Mouse (Mus musculus): ENCODE results near the gene Prr5l.

Gene Prr5l

DNA sequence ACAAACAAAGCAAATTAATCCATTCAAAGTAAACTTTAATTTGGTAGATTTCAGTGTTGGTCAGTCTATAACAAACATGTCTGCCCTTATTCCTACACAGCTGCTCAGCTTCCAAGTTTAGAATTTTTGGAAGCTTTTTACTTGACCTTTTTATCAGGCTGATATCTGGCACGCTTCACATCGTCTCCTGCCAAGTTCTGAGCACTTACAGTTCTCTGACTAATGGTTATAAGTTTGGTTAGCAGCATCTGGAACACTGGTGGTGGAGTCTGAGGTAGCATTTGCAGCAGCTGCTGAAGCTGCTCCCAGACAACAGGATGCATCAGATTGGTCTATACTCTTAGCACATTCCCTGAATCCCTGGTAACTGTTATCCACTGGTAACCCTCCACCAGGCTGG is 1.5 kb upstream of the Prr5l start:
- in situ Hi-C loops (cut with MboI, MseI): no loop called here

GRCm38 (mm10) chr2:101881471-101882162 is 1.2 kb downstream of the Prr5l start:
- in situ Hi-C loops (cut with MboI, MseI): no loop called here

GRCm38 (mm10) chr2:101871179-101871578 is 11.6 kb downstream of the Prr5l start:
- in situ Hi-C loops (cut with MboI, MseI): loop anchor here (5.0 to 10.0 kb wide), 2 partner anchors 154 to 166 kb away; no protein-coding TSS in a partner anchor

DNA sequence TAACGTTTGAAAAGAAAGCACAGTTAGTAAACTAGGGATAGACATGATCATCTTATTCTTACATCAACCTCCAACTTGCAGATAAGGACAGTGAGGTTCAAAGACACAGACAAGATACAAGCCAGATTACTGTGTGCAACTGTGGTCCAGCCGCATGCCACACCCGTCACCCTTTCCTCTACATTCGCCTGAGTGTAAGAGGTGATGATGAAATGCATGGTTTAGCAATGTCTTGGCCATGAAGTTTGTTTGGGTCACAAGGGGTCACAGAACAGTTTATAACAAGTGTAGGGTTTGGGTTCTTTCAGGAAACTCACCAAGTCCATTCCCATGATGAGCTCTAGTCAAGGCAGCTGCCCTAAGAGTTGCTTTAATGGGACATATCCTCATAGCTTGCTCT is 14.1 kb downstream of the Prr5l start:
- in situ Hi-C loops (cut with MboI, MseI): no loop called here

- in situ Hi-C loops (cut with MboI, MseI): no loop called here
Measured at GRCm38 (mm10) chr2:101862219-101863123, 20.4 kb downstream of the Prr5l start.

DNA sequence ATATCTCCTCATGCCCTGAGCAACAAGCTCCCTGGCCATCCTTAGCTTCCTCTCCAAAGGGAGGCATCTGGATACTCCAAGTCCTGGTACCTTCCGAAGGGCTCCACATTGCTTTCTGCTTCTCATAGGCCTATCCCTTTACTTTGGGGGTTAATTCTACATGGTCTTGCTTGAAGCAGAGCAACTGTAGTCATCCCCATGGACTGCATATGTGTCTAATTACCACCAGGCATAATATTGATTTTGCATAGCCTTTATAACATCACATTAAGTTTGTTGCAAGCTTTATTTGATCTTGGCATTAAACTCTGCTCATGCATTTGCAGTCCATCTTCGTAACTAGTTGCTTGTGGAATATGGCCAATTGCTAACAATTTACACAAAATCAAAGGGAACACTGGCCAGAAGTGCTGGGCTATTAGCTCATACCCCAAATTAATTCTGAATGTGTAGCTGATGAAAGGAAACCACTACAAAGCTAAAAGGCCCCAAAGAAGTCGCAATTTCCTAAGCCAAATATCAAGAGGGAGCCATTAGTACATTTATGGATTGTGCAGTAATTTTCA is 21.8 kb downstream of the Prr5l start:
- in situ Hi-C loops (cut with MboI, MseI): no loop called here

GRCm38 (mm10) chr2:101856174-101856573 is 26.7 kb downstream of the Prr5l start:
- in situ Hi-C loops (cut with MboI, MseI): no loop called here

DNA sequence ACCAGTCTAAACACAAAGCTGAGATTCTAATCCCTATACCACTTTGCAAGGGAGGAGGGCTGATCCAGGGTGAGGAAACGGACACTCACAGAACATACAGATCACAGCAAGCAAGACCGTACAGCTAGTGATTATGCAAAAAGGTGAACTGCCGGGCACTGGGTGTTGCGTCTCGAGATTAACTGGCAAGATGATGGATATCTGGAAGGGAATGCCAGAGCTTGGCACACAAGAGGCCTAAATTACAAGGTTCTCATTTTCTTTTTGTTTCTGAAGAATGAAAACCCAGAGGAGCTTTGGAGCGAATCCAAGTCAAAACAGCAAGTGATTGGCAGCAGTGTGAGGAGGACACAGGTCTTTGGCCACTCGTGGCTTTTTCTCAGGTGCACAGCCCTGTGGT is 28.0 kb downstream of the Prr5l start:
- in situ Hi-C loops (cut with MboI, MseI): no loop called here

- in situ Hi-C loops (cut with MboI, MseI): no loop called here
Measured at GRCm38 (mm10) chr2:101842756-101843155, 40.1 kb downstream of the Prr5l start.

- in situ Hi-C loops (cut with MboI, MseI): no loop called here
Measured at GRCm38 (mm10) chr2:101834816-101835523, 47.9 kb downstream of the Prr5l start.

GRCm38 (mm10) chr2:101832361-101832760 is 50.5 kb downstream of the Prr5l start:
- in situ Hi-C loops (cut with MboI, MseI): no loop called here

GRCm38 (mm10) chr2:101831851-101832250 is 51.0 kb downstream of the Prr5l start:
- in situ Hi-C loops (cut with MboI, MseI): no loop called here

GRCm38 (mm10) chr2:101830186-101830915 is 52.5 kb downstream of the Prr5l start:
- in situ Hi-C loops (cut with MboI, MseI): no loop called here

- in situ Hi-C loops (cut with MboI, MseI): no loop called here
Measured at GRCm38 (mm10) chr2:101829013-101829412, 53.8 kb downstream of the Prr5l start.

DNA sequence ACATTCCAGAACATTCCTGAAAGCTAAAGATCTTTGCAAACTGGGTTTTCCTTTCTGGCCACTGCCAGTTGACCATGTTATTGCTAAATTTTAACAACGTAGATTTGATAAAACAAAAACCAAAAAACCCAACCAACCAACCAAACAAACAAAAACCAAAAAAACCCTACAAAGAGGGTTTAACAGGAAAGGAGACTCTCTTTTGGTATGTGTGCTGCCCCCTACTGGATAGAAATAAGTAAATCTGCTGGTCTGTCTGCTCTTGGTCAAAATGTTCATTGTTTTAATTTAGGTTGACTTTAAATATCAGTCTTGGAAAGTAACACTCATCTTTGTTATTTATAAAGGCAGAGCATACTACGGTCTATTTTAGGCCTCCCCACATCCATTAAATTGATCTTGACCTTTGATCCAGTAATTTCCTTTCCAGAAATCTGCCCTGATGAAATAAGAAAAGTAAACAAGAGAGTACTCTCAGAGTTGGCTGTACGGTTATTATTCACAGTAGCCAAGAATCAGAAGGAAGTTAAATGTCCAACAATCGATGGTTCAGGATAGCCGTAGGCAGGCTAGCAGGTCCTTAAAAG is 54.7 kb downstream of the Prr5l start:
- in situ Hi-C loops (cut with MboI, MseI): no loop called here

DNA sequence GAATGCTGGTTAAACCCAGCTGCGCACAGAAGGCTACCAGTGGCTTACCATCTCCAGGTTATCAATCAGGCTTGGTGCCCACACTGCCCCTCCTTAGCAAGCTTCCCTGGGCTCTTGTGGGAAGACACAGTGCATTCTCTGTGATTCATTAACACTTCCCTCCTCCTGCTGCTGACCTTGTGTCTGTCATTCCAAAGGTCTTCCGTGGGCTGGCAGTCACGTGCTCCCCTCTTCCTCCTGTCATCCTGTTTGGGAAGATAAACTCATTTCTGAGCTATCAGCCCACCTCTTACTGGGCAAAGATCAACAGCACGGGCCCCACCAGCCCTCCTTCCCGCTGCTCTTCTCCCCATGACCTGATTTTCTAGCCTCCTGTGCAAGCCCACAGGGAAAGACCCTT is 55.2 kb downstream of the Prr5l start:
- in situ Hi-C loops (cut with MboI, MseI): no loop called here

GRCm38 (mm10) chr2:101826950-101827600 is 55.8 kb downstream of the Prr5l start:
- in situ Hi-C loops (cut with MboI, MseI): no loop called here

GRCm38 (mm10) chr2:101826186-101826707 is 56.6 kb downstream of the Prr5l start:
- in situ Hi-C loops (cut with MboI, MseI): no loop called here

GRCm38 (mm10) chr2:101825226-101826120 is 57.4 kb downstream of the Prr5l start:
- in situ Hi-C loops (cut with MboI, MseI): no loop called here

Data from T-helper 17 cell (primary cell).